Mouse (Mus musculus) heart, postnatal 0 days (tissue): Measurements from ENCODE around the gene Lrfn2.

Source experiments
- CTCF ChIP-seq: IDR thresholded peaks from 2 replicates; pipeline ENCODE4 v1.5.1; 2016; ENCODE audit warnings: antibody characterized with exemption, control low read depth, low read depth
- EP300 ChIP-seq: IDR thresholded peaks from 2 replicates; pipeline ENCODE4 v1.6.1; 2016; ENCODE audit warnings: antibody characterized with exemption, low read depth

- TF ChIP-seq EP300 (no peak), CTCF (no peak)
Observed at GRCm38 (mm10) chr17:49037163-49037950, 105.2 kb downstream of the Lrfn2 start.
